Mouse (Mus musculus) forebrain, embryonic 15.5 days (tissue): ENCODE results near the gene Pax5. TPM values are rescaled to one million over a fixed set of nuclear protein-coding genes. Genes with fewer than 3 reads are reported as not detected.

Experiments
- ATAC-seq: fragments of 200-750 bp; cut with Nextera tagmentation; replicated peaks from 2 replicates; pipeline ENCODE4 v1.8.0; 2017; ENCODE audit warnings: mild to moderate bottlenecking, moderate TSS enrichment, moderate library complexity
- H3K27ac ChIP-seq: fragments of 300-500 bp; sonication (generic); replicated peaks from 2 replicates; pipeline ENCODE4 v1.5.1; 2015; ENCODE audit warnings: mild to moderate bottlenecking, inconsistent platforms
- H3K27me3 ChIP-seq: fragments of 300-500 bp; sonication (generic); 2 replicates; pipeline ENCODE4 v1.6.1; 2015; ENCODE audit warnings: inconsistent platforms
- H3K36me3 ChIP-seq: fragments of 300-500 bp; sonication (generic); 2 replicates; pipeline ENCODE4 v1.6.1; 2015; ENCODE audit warnings: mild to moderate bottlenecking, inconsistent platforms
- H3K4me1 ChIP-seq: fragments of 300-500 bp; sonication (generic); 2 replicates; pipeline ENCODE4 v1.6.1; 2015; ENCODE audit warnings: inconsistent platforms
- H3K4me2 ChIP-seq: fragments of 300-500 bp; sonication (generic); replicated peaks from 2 replicates; pipeline ENCODE4 v1.6.1; 2015; ENCODE audit warnings: mild to moderate bottlenecking, inconsistent platforms
- H3K4me3 ChIP-seq: fragments of 300-500 bp; sonication (generic); 2 replicates; pipeline ENCODE4 v1.5.1; 2015; ENCODE audit warnings: mild to moderate bottlenecking, inconsistent platforms
- H3K9ac ChIP-seq: fragments of 300-500 bp; sonication (generic); replicated peaks from 2 replicates; pipeline ENCODE4 v1.6.1; 2015; ENCODE audit warnings: mild to moderate bottlenecking, inconsistent platforms
- H3K9me3 ChIP-seq: fragments of 300-500 bp; sonication (generic); 2 replicates; pipeline ENCODE4 v1.6.1; 2016; ENCODE audit warnings: inconsistent platforms
- WGBS: fragments of 180-500 bp; shearing (Covaris S2); methylation state at CpG from one replicate; pipeline ENCODE4 v1.1.7; 2015; ENCODE audit warnings: mixed read lengths; 5-methylcytosine and 5-hydroxymethylcytosine counted together
- microRNA-seq: library from miRNA; unstranded; fragments of <30 nt; microRNA quantifications from one replicate; pipeline ENCODE4, GENCODE M21; 2016
- polyA plus RNA-seq: library from polyadenylated mRNA; unstranded; fragments of >200 nt; fragmentation: Nextera tagmentation; extraction: Ambion mirVana; gene quantifications from 2 replicates; pipeline ENCODE4 v1.2.1, GENCODE M21; 2015

The Pax5 gene
- polyA plus RNA-seq, 1 experiment from 2014 or later, result 0.22 TPM

DNA sequence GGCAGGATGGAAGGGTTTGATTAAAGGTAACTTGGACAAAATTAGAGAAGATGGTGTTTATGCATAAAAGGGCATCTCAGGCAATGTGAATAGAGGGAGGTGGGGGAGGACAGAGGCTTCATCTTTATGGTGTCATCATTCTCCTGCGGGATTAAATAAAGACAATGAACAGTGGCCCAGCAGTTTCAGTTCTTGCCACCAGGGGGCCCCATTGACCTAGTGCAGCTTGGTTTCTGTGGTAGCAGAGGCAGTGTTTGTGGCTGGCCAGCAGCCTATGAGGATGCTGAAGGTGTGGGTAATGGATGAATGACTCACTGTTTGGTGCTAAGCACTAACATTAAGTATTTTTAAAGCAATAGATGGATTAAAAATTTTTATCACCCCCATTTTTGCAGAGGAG, 230.5 kb downstream of the Pax5 start:
- Histone ChIP-seq H3K27me3 (no peaks in the 10 kb centered on the region), H3K4me2 (no peak overlapping the region), H3K9ac (no peak overlapping the region), H3K4me1 (no peaks in the 10 kb centered on the region), H3K9me3 (no peaks in the 10 kb centered on the region), H3K4me3 (no peak overlapping the region), H3K27ac (no peak overlapping the region), H3K36me3 (no peaks in the 10 kb centered on the region)
- 95% methylated on average over 1 of the region's 1 CpGs for WGBS
- ATAC-seq, result no peak

Small RNA genes lying within 50 kb of the gene (microRNA-seq; reads per million reads assigned to microRNA genes)
- not detected for gene Mir5120

Other genes with a start within 250 kb of the Pax5 start
- 39.8 and 41.0 TPM in 2 replicates for gene Zcchc7, start 45.4 kb upstream of the Pax5 start, polyA plus RNA-seq